Mouse (Mus musculus) lung, embryonic 15.5 days (tissue): ENCODE data around the gene Olfr48. TPM values are rescaled to one million over a fixed set of nuclear protein-coding genes. Genes with fewer than 3 reads are reported as not detected.

ENCODE experiments used
- ATAC-seq: fragments of 200-750 bp; cut with Nextera tagmentation; 2 replicates; pipeline ENCODE4 v1.8.0; 2017; ENCODE audit warnings: moderate number of reproducible peaks, borderline replicate concordance; ENCODE audit not compliant: low FRiP score, low TSS enrichment; ENCODE audit errors: extremely low read depth
- H3K27ac ChIP-seq: fragments of 300-500 bp; sonication (generic); 2 replicates; pipeline ENCODE4 v1.5.1; 2015; ENCODE audit warnings: moderate library complexity, mild to moderate bottlenecking, inconsistent platforms
- H3K27me3 ChIP-seq: fragments of 300-500 bp; sonication (generic); 2 replicates; pipeline ENCODE4 v1.6.1; 2015; ENCODE audit warnings: inconsistent platforms
- H3K36me3 ChIP-seq: fragments of 300-500 bp; sonication (generic); 2 replicates; pipeline ENCODE4 v1.6.1; 2015; ENCODE audit warnings: inconsistent platforms
- H3K4me1 ChIP-seq: fragments of 300-500 bp; sonication (generic); 2 replicates; pipeline ENCODE4 v1.6.1; 2015; ENCODE audit warnings: inconsistent platforms
- H3K4me2 ChIP-seq: fragments of 300-500 bp; sonication (generic); 2 replicates; pipeline ENCODE4 v1.6.1; 2015; ENCODE audit warnings: inconsistent platforms, mild to moderate bottlenecking, moderate library complexity
- H3K4me3 ChIP-seq: fragments of 300-500 bp; sonication (generic); 2 replicates; pipeline ENCODE4 v1.5.1; 2015; ENCODE audit warnings: mild to moderate bottlenecking, inconsistent platforms
- H3K9ac ChIP-seq: fragments of 300-500 bp; sonication (generic); 2 replicates; pipeline ENCODE4 v1.6.1; 2015; ENCODE audit warnings: inconsistent platforms
- H3K9me3 ChIP-seq: fragments of 300-500 bp; sonication (generic); 2 replicates; pipeline ENCODE4 v1.6.1; 2016; ENCODE audit warnings: inconsistent platforms
- WGBS: fragments of 180-500 bp; shearing (Covaris S2); methylation state at CpG from one replicate; pipeline ENCODE4 v1.1.7; 2015; 5-methylcytosine and 5-hydroxymethylcytosine counted together
- polyA plus RNA-seq: library from polyadenylated mRNA; unstranded; fragments of >200 nt; fragmentation: Nextera tagmentation; extraction: Ambion mirVana; gene quantifications from 2 replicates; pipeline ENCODE4 v1.2.1, GENCODE M21; 2015

The Olfr48 gene
- not detected in 2 replicates for polyA plus RNA-seq

GRCm38 (mm10) chr2:89848105-89848504 is at the start of gene Olfr48:
Gene Olfr48, minus strand, starts transcription at chr2:89848205.
- H3K27ac ChIP-seq, result no peak within 1 kb of the TSS
- no peak for ATAC-seq
- WGBS, result 65% methylated on average over 5 of the region's 5 CpGs
- H3K27me3 ChIP-seq, result no peaks in the 10 kb centered on the region
- H3K4me1 ChIP-seq, result no peaks in the 10 kb centered on the region
- no peak within 1 kb of the TSS for H3K4me2 ChIP-seq
- no peaks in the 10 kb centered on the region for H3K9me3 ChIP-seq
- H3K4me3 ChIP-seq, result no peak within 1 kb of the TSS
- H3K36me3 ChIP-seq, result no peaks in the 10 kb centered on the region
- no peak within 1 kb of the TSS for H3K9ac ChIP-seq

DNA sequence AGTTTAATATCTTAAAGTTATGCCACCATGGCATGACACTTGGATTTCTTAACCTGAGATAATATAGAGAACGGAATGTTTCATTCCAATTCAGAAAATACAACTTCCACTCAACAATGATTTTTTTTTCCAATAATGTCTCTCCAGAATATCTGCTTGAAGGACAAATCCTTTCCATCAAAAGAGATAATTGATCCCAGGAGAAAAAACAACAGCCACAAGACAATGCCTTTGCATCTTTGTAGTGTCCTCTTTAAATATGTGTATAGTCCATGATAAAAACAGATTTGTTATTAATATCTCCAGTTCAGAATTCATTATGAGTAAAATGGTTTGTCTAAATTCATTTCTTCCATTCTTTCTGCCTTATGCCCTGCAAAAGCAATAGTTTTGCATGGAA is 30.1 kb upstream of the Olfr48 start, which contains the start of gene Olfr1257:
Gene Olfr1257, plus strand, starts transcription at position 301 of the 400 bp plus-strand sequence.
- H3K4me2 ChIP-seq, result no peak within 1 kb of the TSS
- H3K27ac ChIP-seq, result no peak within 1 kb of the TSS
- no peak for ATAC-seq
- H3K36me3 ChIP-seq, result no peaks in the 10 kb centered on the region
- H3K9me3 ChIP-seq, result no peaks in the 10 kb centered on the region
- no peaks in the 10 kb centered on the region for H3K4me1 ChIP-seq
- H3K9ac ChIP-seq, result no peak within 1 kb of the TSS
- WGBS, result 81% methylated on average over 1 of the region's 1 CpGs
- no peak within 1 kb of the TSS for H3K4me3 ChIP-seq
- H3K27me3 ChIP-seq, result no peaks in the 10 kb centered on the region

- Histone ChIP-seq H3K9ac (no peak overlapping the region), H3K4me2 (no peak overlapping the region), H3K4me3 (no peak overlapping the region), H3K27ac (no peak overlapping the region), H3K36me3 (no peaks in the 10 kb centered on the region), H3K9me3 (no peaks in the 10 kb centered on the region), H3K4me1 (no peaks in the 10 kb centered on the region), H3K27me3 (no peaks in the 10 kb centered on the region)
- ATAC-seq, result no peak
- 90% methylated on average over 1 of the region's 1 CpGs for WGBS
These were observed 1.2 kb upstream of the Olfr48 start for GRCm38 (mm10) chr2:89849230-89849629.

DNA sequence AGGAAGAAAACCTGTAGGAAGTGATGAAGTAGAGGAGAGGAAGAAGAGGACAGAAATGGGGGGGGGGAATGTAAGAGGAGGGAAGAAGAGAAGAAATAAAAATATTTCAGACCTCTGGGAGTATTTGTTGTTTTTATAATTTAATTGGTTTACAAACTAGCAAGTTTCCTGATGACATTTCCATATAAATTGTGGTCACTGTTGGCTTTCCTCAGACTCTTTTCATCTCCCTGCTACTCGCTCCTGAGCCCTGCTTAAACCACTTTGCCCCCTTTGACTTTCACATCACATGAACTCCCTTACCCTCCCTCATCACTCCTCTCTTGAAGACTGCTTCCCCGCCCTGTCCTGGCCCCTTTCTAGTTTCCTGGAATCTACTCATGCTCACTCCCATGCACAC is 6.5 kb downstream of the Olfr48 start, which contains the start of gene Olfr1256:
Gene Olfr1256, minus strand, starts transcription at position 101 of the 400 bp plus-strand sequence.
- Histone ChIP-seq H3K9me3 (no peaks in the 10 kb centered on the region), H3K36me3 (no peaks in the 10 kb centered on the region), H3K9ac (no peak within 1 kb of the TSS), H3K4me2 (no peak within 1 kb of the TSS), H3K4me3 (no peak within 1 kb of the TSS), H3K27ac (no peak within 1 kb of the TSS), H3K4me1 (no peaks in the 10 kb centered on the region), H3K27me3 (no peaks in the 10 kb centered on the region)
- no peak for ATAC-seq
- WGBS, result 45% methylated on average over 2 of the region's 2 CpGs

- ATAC-seq, result no peak
- H3K27ac ChIP-seq, result no peak overlapping the region
- no peaks in the 10 kb centered on the region for H3K27me3 ChIP-seq
- no peak overlapping the region for H3K4me2 ChIP-seq
- H3K4me1 ChIP-seq, result no peaks in the 10 kb centered on the region
- no peak overlapping the region for H3K9ac ChIP-seq
- no peaks in the 10 kb centered on the region for H3K36me3 ChIP-seq
- no peak overlapping the region for H3K4me3 ChIP-seq
- 84% methylated on average over 1 of the region's 1 CpGs for WGBS
- H3K9me3 ChIP-seq, result no peaks in the 10 kb centered on the region
These were observed 27.8 kb downstream of the Olfr48 start for GRCm38 (mm10) chr2:89820216-89820615.

DNA sequence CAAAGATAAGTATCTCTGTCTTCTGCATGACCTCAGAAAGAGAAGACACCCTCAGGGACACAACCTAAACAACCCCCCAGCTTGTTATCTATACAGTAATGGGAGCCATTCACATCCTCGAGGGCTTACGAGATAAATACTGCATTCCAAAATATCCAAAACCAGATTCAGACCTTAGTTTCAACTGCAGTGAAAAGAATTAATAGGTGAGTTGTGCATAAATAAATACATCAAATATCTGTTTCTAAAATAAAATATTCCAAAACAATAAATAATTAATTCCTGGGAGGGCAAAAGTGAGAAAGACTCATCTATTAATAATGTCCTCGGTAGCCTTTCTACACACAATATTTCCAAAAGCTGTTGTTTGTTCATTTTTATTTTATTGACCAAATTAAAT is 36.3 kb downstream of the Olfr48 start, which contains the start of gene Olfr1255:
Gene Olfr1255, plus strand, starts transcription at position 301 of the 400 bp plus-strand sequence.
- H3K4me3 ChIP-seq, result no peak within 1 kb of the TSS
- WGBS, result 68% methylated on average over 3 of the region's 3 CpGs
- no peak within 1 kb of the TSS for H3K4me2 ChIP-seq
- no peaks in the 10 kb centered on the region for H3K4me1 ChIP-seq
- H3K9me3 ChIP-seq, result no peaks in the 10 kb centered on the region
- H3K27me3 ChIP-seq, result no peaks in the 10 kb centered on the region
- H3K36me3 ChIP-seq, result no peaks in the 10 kb centered on the region
- ATAC-seq, result no peak
- H3K9ac ChIP-seq, result no peak within 1 kb of the TSS
- no peak within 1 kb of the TSS for H3K27ac ChIP-seq

DNA sequence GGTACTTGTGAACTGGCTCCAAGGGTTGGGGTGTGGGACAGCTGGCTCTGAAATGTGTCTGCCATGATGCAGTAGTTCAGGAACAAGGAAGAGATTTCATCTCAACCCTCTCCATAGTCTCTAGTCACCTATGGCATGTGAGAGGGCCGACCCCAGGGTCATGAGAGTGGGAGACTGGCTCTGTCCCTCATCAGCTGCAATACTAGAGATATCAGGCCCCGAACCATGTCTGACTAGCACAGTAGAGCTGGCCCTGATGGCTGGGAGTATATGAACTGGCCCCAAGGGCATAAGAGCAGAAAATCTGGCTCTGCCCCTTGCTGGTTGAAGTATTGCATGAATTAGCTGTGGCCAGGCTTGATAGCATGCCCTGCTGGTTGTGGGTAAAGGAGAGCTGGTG is 37.3 kb downstream of the Olfr48 start:
- no peaks in the 10 kb centered on the region for H3K36me3 ChIP-seq
- H3K4me2 ChIP-seq, result no peak overlapping the region
- H3K27me3 ChIP-seq, result no peaks in the 10 kb centered on the region
- H3K4me1 ChIP-seq, result no peaks in the 10 kb centered on the region
- no peak for ATAC-seq
- no peaks in the 10 kb centered on the region for H3K9me3 ChIP-seq
- no peak overlapping the region for H3K27ac ChIP-seq
- 74% methylated on average over 2 of the region's 2 CpGs for WGBS
- H3K4me3 ChIP-seq, result no peak overlapping the region
- no peak overlapping the region for H3K9ac ChIP-seq

DNA sequence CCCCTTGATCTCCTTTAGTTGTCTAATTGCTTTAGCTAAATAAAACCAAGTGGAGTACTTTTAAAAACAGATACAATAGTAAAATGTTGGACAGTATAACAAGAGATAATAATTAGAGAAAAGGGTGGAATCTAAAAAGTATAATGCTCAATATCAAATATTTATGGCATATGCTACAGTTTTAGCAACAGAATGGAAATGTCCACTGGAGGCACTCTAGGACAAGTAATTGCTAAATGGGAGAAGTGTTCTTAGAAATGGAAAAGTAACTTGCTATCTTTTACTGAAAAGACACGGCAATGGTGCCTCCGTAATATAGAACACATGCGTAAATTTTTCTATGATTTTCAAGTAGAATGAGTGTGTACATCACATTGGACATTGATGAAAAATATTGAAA is 48.4 kb downstream of the Olfr48 start:
- no peaks in the 10 kb centered on the region for H3K9me3 ChIP-seq
- H3K9ac ChIP-seq, result no peak overlapping the region
- no peak overlapping the region for H3K4me3 ChIP-seq
- no peaks in the 10 kb centered on the region for H3K36me3 ChIP-seq
- H3K4me1 ChIP-seq, result no peaks in the 10 kb centered on the region
- H3K27ac ChIP-seq, result no peak overlapping the region
- H3K4me2 ChIP-seq, result no peak overlapping the region
- whole genome bisulfite sequencing, result 85% methylated on average over 3 of the region's 3 CpGs
- ATAC-seq, result no peak
- no peaks in the 10 kb centered on the region for H3K27me3 ChIP-seq

- Histone ChIP-seq H3K27ac (no peak within 1 kb of the TSS), H3K36me3 (no peaks in the 10 kb centered on the region), H3K4me1 (no peaks in the 10 kb centered on the region), H3K4me3 (no peak within 1 kb of the TSS), H3K9me3 (no peaks in the 10 kb centered on the region), H3K4me2 (no peak within 1 kb of the TSS), H3K27me3 (no peaks in the 10 kb centered on the region), H3K9ac (no peak within 1 kb of the TSS)
- ATAC-seq, result no peak
These were observed 54.5 kb downstream of the Olfr48 start, which contains the start of gene Olfr1254 for GRCm38 (mm10) chr2:89793519-89793918. Gene Olfr1254, minus strand, starts transcription at chr2:89793619.

Other genes with a start within 250 kb of the Olfr48 start
- gene Olfr1247, start 234.1 kb downstream of the Olfr48 start, polyA plus RNA-seq, result not detected in 2 replicates
- gene Olfr1248, start 230.0 kb downstream of the Olfr48 start, polyA plus RNA-seq, result not detected in 2 replicates
- gene Olfr1249, start 213.2 kb downstream of the Olfr48 start, polyA plus RNA-seq, result not detected in 2 replicates
- gene Olfr1250, start 186.7 kb downstream of the Olfr48 start, polyA plus RNA-seq, result not detected in 2 replicates
- not detected in 2 replicates for gene Olfr1251, start 176.3 kb downstream of the Olfr48 start, polyA plus RNA-seq
- not detected in 2 replicates for gene Olfr1252, start 123.2 kb downstream of the Olfr48 start, polyA plus RNA-seq
- gene Olfr1253, start 91.1 kb downstream of the Olfr48 start, polyA plus RNA-seq, result not detected in 2 replicates
- gene Olfr1254, start 54.6 kb downstream of the Olfr48 start, polyA plus RNA-seq, result not detected in 2 replicates
- not detected in 2 replicates for gene Olfr1255, start 36.2 kb downstream of the Olfr48 start, polyA plus RNA-seq
- gene Olfr1256, start 6.7 kb downstream of the Olfr48 start, polyA plus RNA-seq, result not detected in 2 replicates
- not detected in 2 replicates for gene Olfr1257, start 30.2 kb upstream of the Olfr48 start, polyA plus RNA-seq
- gene Olfr1258, start 79.1 kb upstream of the Olfr48 start, polyA plus RNA-seq, result not detected in 2 replicates
- not detected in 2 replicates for gene Olfr1259, start 100.5 kb upstream of the Olfr48 start, polyA plus RNA-seq
- not detected in 2 replicates for gene Olfr1260, start 126.1 kb upstream of the Olfr48 start, polyA plus RNA-seq
- gene Olfr1261, start 143.0 kb upstream of the Olfr48 start, polyA plus RNA-seq, result not detected in 2 replicates
- gene Olfr1262, start 151.9 kb upstream of the Olfr48 start, polyA plus RNA-seq, result not detected in 2 replicates
- gene Olfr1263, start 163.9 kb upstream of the Olfr48 start, polyA plus RNA-seq, result not detected in 2 replicates
- not detected in 2 replicates for gene Olfr1264, start 177.4 kb upstream of the Olfr48 start, polyA plus RNA-seq
- gene Olfr1265, start 187.1 kb upstream of the Olfr48 start, polyA plus RNA-seq, result not detected in 2 replicates
- not detected in 2 replicates for gene Olfr140, start 215.4 kb upstream of the Olfr48 start, polyA plus RNA-seq